Mouse (Mus musculus) kidney, embryonic 14.5 days (tissue): ENCODE results near the gene Gimap5. TPM values are rescaled to one million over a fixed set of nuclear protein-coding genes. Genes with fewer than 3 reads are reported as not detected.

Experiments used
- ATAC-seq: fragments of 200-750 bp; cut with Nextera tagmentation; 2 replicates; pipeline ENCODE4 v1.8.0; 2017; ENCODE audit warnings: moderate number of reproducible peaks, mild to moderate bottlenecking, moderate TSS enrichment, moderate library complexity; ENCODE audit not compliant: low FRiP score, low TSS enrichment
- H3K27ac ChIP-seq: fragments of 300-500 bp; sonication (generic); 2 replicates; pipeline ENCODE4 v1.5.1; 2014; ENCODE audit warnings: low read depth, mild to moderate bottlenecking, low read length, moderate library complexity, mixed read lengths
- H3K27me3 ChIP-seq: fragments of 300-500 bp; sonication (generic); 2 replicates; pipeline ENCODE4 v1.6.1; 2014; ENCODE audit warnings: mild to moderate bottlenecking, low read length; ENCODE audit not compliant: control insufficient read depth, insufficient read depth
- H3K36me3 ChIP-seq: fragments of 300-500 bp; sonication (generic); 2 replicates; pipeline ENCODE4 v1.6.1; 2014; ENCODE audit warnings: low read length, mixed read lengths; ENCODE audit not compliant: control insufficient read depth, insufficient read depth
- H3K4me1 ChIP-seq: fragments of 300-500 bp; sonication (generic); 2 replicates; pipeline ENCODE4 v1.6.1; 2014; ENCODE audit warnings: low read length, mixed read lengths; ENCODE audit not compliant: control insufficient read depth, insufficient read depth
- H3K4me2 ChIP-seq: fragments of 300-500 bp; sonication (generic); replicated peaks from 2 replicates; pipeline ENCODE4 v1.6.1; 2014; ENCODE audit warnings: low read depth, mild to moderate bottlenecking, low read length
- H3K4me3 ChIP-seq: fragments of 300-500 bp; sonication (generic); 2 replicates; pipeline ENCODE4 v1.5.1; 2014; ENCODE audit warnings: mild to moderate bottlenecking, low read length
- H3K9ac ChIP-seq: fragments of 300-500 bp; sonication (generic); 2 replicates; pipeline ENCODE4 v1.6.1; 2014; ENCODE audit warnings: low read depth, mild to moderate bottlenecking, low read length, moderate library complexity
- H3K9me3 ChIP-seq: fragments of 300-500 bp; sonication (generic); 2 replicates; pipeline ENCODE4 v1.6.1; 2016; ENCODE audit warnings: low read length; ENCODE audit not compliant: control insufficient read depth
- WGBS: fragments of 180-500 bp; shearing (Covaris S2); extraction: QIAGEN DNeasy Blood & Tissue Kit; methylation state at CpG from one replicate; pipeline ENCODE4 v1.1.7; 2014; 5-methylcytosine and 5-hydroxymethylcytosine counted together
- polyA plus RNA-seq: library from polyadenylated mRNA; unstranded; fragments of >200 nt; fragmentation: Nextera tagmentation; extraction: Ambion mirVana; gene quantifications from 2 replicates; pipeline ENCODE4 v1.2.1, GENCODE M21; 2014

Gimap5 gene
- polyA plus RNA-seq, 1 experiment from 2014 or later, result 12.7 TPM

GRCm38 (mm10) chr6:48784406-48784805, 38.4 kb downstream of the Gimap5 start:
- Histone ChIP-seq H3K9me3 (peaks cover 4% of the 10 kb centered on the region; the same call in 1 of the 2 replicates), H3K4me3 (no peak overlapping the region), H3K4me2 (no peak overlapping the region), H3K9ac (no peak overlapping the region), H3K27me3 (no peaks in the 10 kb centered on the region), H3K36me3 (no peaks in the 10 kb centered on the region), H3K27ac (no peak overlapping the region), H3K4me1 (no peaks in the 10 kb centered on the region)
- no peak for ATAC-seq
- WGBS, result 92% methylated on average over 1 of the region's 1 CpGs

DNA sequence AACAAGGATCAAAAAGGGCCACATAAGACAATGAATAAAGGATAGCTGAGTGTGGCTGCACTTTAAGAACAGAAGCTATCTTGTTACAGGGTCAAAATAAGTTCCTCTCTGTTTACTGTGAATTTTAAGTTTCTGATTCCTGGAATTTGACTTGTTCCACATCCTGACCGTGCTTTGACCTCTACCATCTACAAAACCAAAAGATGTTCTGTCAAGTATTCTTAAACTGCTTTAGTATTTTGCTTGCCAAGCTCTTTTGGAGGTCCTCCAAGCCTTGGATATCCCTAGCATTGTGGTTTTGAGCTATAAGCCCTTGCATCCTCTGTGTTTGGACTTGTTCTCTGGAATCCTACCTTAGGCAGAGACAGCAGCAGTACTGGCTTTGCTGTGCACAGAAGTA, 39.2 kb downstream of the Gimap5 start:
- WGBS, result 75% methylated on average over 1 of the region's 1 CpGs
- Histone ChIP-seq H3K9me3 (no peaks in the 10 kb centered on the region; the same call in 1 of the 2 replicates), H3K9ac (no peak overlapping the region), H3K36me3 (no peaks in the 10 kb centered on the region), H3K4me2 (no peak overlapping the region), H3K4me3 (no peak overlapping the region), H3K27ac (no peak overlapping the region), H3K27me3 (no peaks in the 10 kb centered on the region), H3K4me1 (no peaks in the 10 kb centered on the region)
- ATAC-seq, result no peak

GRCm38 (mm10) chr6:48785601-48786000, 39.6 kb downstream of the Gimap5 start:
- no peaks in the 10 kb centered on the region for H3K27me3 ChIP-seq
- H3K4me2 ChIP-seq, result no peak overlapping the region
- 86% methylated on average over 2 of the region's 2 CpGs for WGBS
- H3K4me1 ChIP-seq, result no peaks in the 10 kb centered on the region
- no peak overlapping the region for H3K4me3 ChIP-seq
- no peak overlapping the region for H3K27ac ChIP-seq
- ATAC-seq, result no peak
- H3K9me3 ChIP-seq, result no peaks in the 10 kb centered on the region
- no peak overlapping the region for H3K9ac ChIP-seq
- H3K36me3 ChIP-seq, result no peaks in the 10 kb centered on the region

- no peak overlapping the region for H3K4me2 ChIP-seq
- H3K36me3 ChIP-seq, result no peaks in the 10 kb centered on the region
- 81% methylated on average over 2 of the region's 2 CpGs for WGBS
- no peak overlapping the region for H3K27ac ChIP-seq
- H3K4me1 ChIP-seq, result no peaks in the 10 kb centered on the region
- no peak for ATAC-seq
- no peak overlapping the region for H3K4me3 ChIP-seq
- H3K9me3 ChIP-seq, result no peaks in the 10 kb centered on the region
- H3K27me3 ChIP-seq, result no peaks in the 10 kb centered on the region
- H3K9ac ChIP-seq, result no peak overlapping the region
Measured at GRCm38 (mm10) chr6:48787867-48788266, 41.9 kb downstream of the Gimap5 start.

DNA sequence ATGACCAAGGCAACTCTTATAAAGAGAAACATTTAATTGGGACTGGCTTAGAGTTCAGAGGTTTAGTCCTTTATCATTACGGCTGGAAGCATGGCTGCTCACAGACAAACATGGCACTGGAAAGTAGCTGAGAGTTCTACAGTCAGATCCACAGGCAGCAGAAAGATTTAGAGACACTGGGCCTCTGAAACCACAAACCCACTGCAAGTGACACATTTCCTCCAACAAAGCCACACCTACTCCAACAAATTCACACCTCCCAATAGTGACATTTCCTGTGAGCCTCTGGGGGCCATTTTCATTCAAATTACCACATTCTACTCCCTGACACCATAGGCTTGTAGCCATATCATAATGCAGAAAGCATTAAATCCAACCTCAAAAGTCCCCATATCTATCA, 55.9 kb downstream of the Gimap5 start:
- Histone ChIP-seq H3K9me3 (no peaks in the 10 kb centered on the region), H3K4me2 (no peak overlapping the region), H3K36me3 (no peaks in the 10 kb centered on the region), H3K4me3 (no peak overlapping the region), H3K9ac (no peak overlapping the region), H3K27me3 (no peaks in the 10 kb centered on the region), H3K4me1 (no peaks in the 10 kb centered on the region), H3K27ac (no peak overlapping the region)
- no peak for ATAC-seq
- 70% methylated on average over 1 of the region's 1 CpGs for WGBS

DNA sequence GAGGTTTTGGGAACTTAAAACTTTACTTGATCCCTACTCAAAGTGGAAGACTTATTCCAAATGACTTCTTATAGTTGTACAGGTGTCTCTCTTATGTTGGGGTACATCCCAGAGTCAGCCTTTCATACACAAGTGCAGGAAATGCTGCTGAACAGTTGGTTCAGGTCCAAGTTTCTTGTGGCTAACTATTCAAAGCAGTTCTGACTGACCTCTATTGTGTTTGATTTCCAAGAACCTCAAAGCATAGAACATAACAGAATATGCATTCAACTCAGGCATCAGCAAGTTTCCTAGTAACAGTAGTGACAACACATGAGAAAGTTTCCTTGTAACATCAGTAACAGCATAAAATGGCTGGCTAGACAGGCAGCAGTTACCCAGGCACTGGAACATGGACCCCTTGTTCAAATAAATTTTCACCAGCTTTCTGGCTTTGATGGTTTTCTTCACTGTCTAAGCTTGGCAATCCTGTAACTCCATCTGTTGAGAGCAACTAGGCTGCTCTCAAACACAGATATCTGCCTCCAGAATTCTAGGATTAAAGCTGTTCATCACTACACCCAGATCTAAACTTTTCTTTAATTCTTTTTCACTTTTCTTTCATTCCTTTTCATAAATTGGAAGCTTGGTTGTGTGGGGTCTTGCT, 57.5 kb downstream of the Gimap5 start:
- no peak overlapping the region for H3K4me3 ChIP-seq
- no peak for ATAC-seq
- H3K27me3 ChIP-seq, result no peaks in the 10 kb centered on the region
- no peaks in the 10 kb centered on the region for H3K4me1 ChIP-seq
- H3K27ac ChIP-seq, result no peak overlapping the region
- no peak overlapping the region for H3K9ac ChIP-seq
- no peaks in the 10 kb centered on the region for H3K36me3 ChIP-seq
- H3K9me3 ChIP-seq, result no peaks in the 10 kb centered on the region
- H3K4me2 ChIP-seq, result no peak overlapping the region

Other genes with a start within 250 kb of the Gimap5 start
- gene Atp6v0e2, start 208.6 kb upstream of the Gimap5 start, polyA plus RNA-seq, result 19.9 and 20.3 TPM in 2 replicates
- gene Lrrc61, start 191.4 kb upstream of the Gimap5 start, polyA plus RNA-seq, result 4.4 and 9.7 TPM in 2 replicates
- 44.2 and 59.0 TPM in 2 replicates for gene Rarres2, start 173.4 kb upstream of the Gimap5 start, polyA plus RNA-seq
- gene Gm45021, start 156.6 kb upstream of the Gimap5 start, polyA plus RNA-seq, result not detected in 2 replicates
- gene Repin1, start 152.3 kb upstream of the Gimap5 start, polyA plus RNA-seq, result 32.6 and 47.0 TPM in 2 replicates
- gene Gm44965, start 152.3 kb upstream of the Gimap5 start, polyA plus RNA-seq, result 0.77 TPM in 1 of 2 replicates, not detected in the other
- 5.7 and 6.6 TPM in 2 replicates for gene Zfp775, start 144.1 kb upstream of the Gimap5 start, polyA plus RNA-seq
- 0.90 and 1.4 TPM in 2 replicates for gene AI854703, start 119.4 kb upstream of the Gimap5 start, polyA plus RNA-seq
- gene Gimap8, start 99.0 kb upstream of the Gimap5 start, polyA plus RNA-seq, result 1.1 and 1.4 TPM in 2 replicates
- 9.9 and 13.4 TPM in 2 replicates for gene Gimap9, start 70.1 kb upstream of the Gimap5 start, polyA plus RNA-seq
- gene Gimap4, start 61.6 kb upstream of the Gimap5 start, polyA plus RNA-seq, result 51.3 and 54.1 TPM in 2 replicates
- gene Gimap6, start 38.0 kb upstream of the Gimap5 start, polyA plus RNA-seq, result 42.7 and 49.9 TPM in 2 replicates
- 3.2 and 4.8 TPM in 2 replicates for gene Gm28053, start 27.6 kb upstream of the Gimap5 start, polyA plus RNA-seq
- gene Gimap7, start 27.6 kb upstream of the Gimap5 start, polyA plus RNA-seq, result not detected in 2 replicates
- gene Gimap1, start 7.1 kb upstream of the Gimap5 start, polyA plus RNA-seq, result 21.1 and 27.9 TPM in 2 replicates
- gene Gimap3, start 24.7 kb downstream of the Gimap5 start, polyA plus RNA-seq, result not detected in 2 replicates
- 123 and 135 TPM in 2 replicates for gene Tmem176a, start 94.7 kb downstream of the Gimap5 start, polyA plus RNA-seq
- 308 and 313 TPM in 2 replicates for gene Tmem176b, start 95.3 kb downstream of the Gimap5 start, polyA plus RNA-seq
- 0.99 and 1.4 TPM in 2 replicates for gene Aoc1, start 126.7 kb downstream of the Gimap5 start, polyA plus RNA-seq
- not detected in 2 replicates for gene 1600015I10Rik, start 183.7 kb downstream of the Gimap5 start, polyA plus RNA-seq
- not detected in 2 replicates for gene Doxl2, start 228.8 kb downstream of the Gimap5 start, polyA plus RNA-seq
- not detected in 2 replicates for gene Svs1, start 240.7 kb downstream of the Gimap5 start, polyA plus RNA-seq